Mouse (Mus musculus): ENCODE results near the gene Gm10300. TPM values are rescaled to one million over a fixed set of nuclear protein-coding genes. Genes with fewer than 3 reads are reported as not detected.

Gene Gm10300
- total RNA-seq, 2 experiments from 2014 or later, result 0.17 TPM; not detected in 1

Other genes starting within 250 kb of the Gm10300 start
- 1 to 10 TPM; 2.8 to 7.4 TPM for gene Ptpru, start 236.4 kb upstream of the Gm10300 start, total RNA-seq (2021)
- 10 to 100 TPM; 25.5 to 26.5 TPM for gene Mecr, start 231.2 kb upstream of the Gm10300 start, total RNA-seq (2021)
- 10 to 100 TPM; 32.8 to 38.4 TPM for gene Srsf4, start 201.1 kb upstream of the Gm10300 start, total RNA-seq (2021)
- gene Tmem200b, start 152.9 kb upstream of the Gm10300 start, total RNA-seq (2021), result 1 to 10 TPM; 5.9 to 9.6 TPM
- 100 to 1,000 TPM; 144 to 184 TPM for gene Epb41, start 624 bp downstream of the Gm10300 start, total RNA-seq (2021)
- under 1 TPM; 0.20 to 0.23 TPM for gene Oprd1, start 69.8 kb downstream of the Gm10300 start, total RNA-seq (2021)
- gene Ythdf2, start 137.6 kb downstream of the Gm10300 start, total RNA-seq (2021), result 10 to 100 TPM; 26.1 to 27.9 TPM
- gene Gmeb1, start 186.9 kb downstream of the Gm10300 start, total RNA-seq (2021), result 10 to 100 TPM; 10.5 to 11.5 TPM
- 10 to 100 TPM; 30.2 TPM for gene Taf12, start 199.7 kb downstream of the Gm10300 start, total RNA-seq (2021)
- 1 to 10 TPM in 1 of 2 experiments, under 1 TPM in 1; 0.57 to 1.1 TPM for gene Rab42, start 228.7 kb downstream of the Gm10300 start, total RNA-seq (2021)